Mouse (Mus musculus) heart, adult 2 months (tissue): ENCODE data around the gene Necap2. TPM values are rescaled to one million over a fixed set of nuclear protein-coding genes. Genes with fewer than 3 reads are reported as not detected.

Experiments used
- DNase-seq, 2 experiments: peaks; one replicate each; pipeline ENCODE4 v3.0.0; 2021
- H3K27ac ChIP-seq: fragments of 200-600 bp; 2 replicates; pipeline ENCODE4 v1.8.1; 2022
- H3K27me3 ChIP-seq: fragments of 200-500 bp; 2 replicates; pipeline ENCODE4 v1.6.1; 2012; ENCODE audit warnings: mild to moderate bottlenecking, low read length, inconsistent platforms, mixed read lengths; ENCODE audit not compliant: control insufficient read depth, insufficient read depth
- H3K36me3 ChIP-seq: fragments of 200-500 bp; 2 replicates; pipeline ENCODE4 v1.6.1; 2012; ENCODE audit warnings: low read length, inconsistent platforms; ENCODE audit not compliant: control insufficient read depth, insufficient read depth
- H3K4me1 ChIP-seq: fragments of 200-500 bp; 2 replicates; pipeline ENCODE4 v1.6.1; 2011; ENCODE audit warnings: low read length; ENCODE audit not compliant: control insufficient read depth, insufficient read depth
- H3K4me3 ChIP-seq: fragments of 200-600 bp; 2 replicates; pipeline ENCODE4 v1.8.1; 2022
- H3K79me2 ChIP-seq: fragments of 200-500 bp; replicated peaks from 2 replicates; pipeline ENCODE4 v1.6.1; 2012; ENCODE audit warnings: mild to moderate bottlenecking, inconsistent platforms, low read length, moderate library complexity, mixed read lengths; ENCODE audit not compliant: control insufficient read depth, insufficient read depth
- H3K9ac ChIP-seq: fragments of 200-500 bp; 2 replicates; pipeline ENCODE4 v1.6.1; 2012; ENCODE audit warnings: low read depth, mild to moderate bottlenecking, control low read depth, inconsistent platforms, low read length, mixed read lengths
- CTCF ChIP-seq: fragments of 200-600 bp; IDR thresholded peaks from 2 replicates; pipeline ENCODE4 v1.8.1; 2022; ENCODE audit warnings: antibody characterized with exemption, mild to moderate bottlenecking, moderate library complexity
- EP300 ChIP-seq: fragments of 200-500 bp; IDR thresholded peaks from 2 replicates; pipeline ENCODE4 v1.6.1; 2011; ENCODE audit warnings: low read depth, low read length, control low read depth; ENCODE audit not compliant: insufficient read depth
- POLR2A ChIP-seq: fragments of 200-500 bp; IDR thresholded peaks from 2 replicates; pipeline ENCODE4 v1.6.1; 2011; ENCODE audit warnings: mild to moderate bottlenecking, low read depth, low read length, control low read depth; ENCODE audit not compliant: insufficient read depth
- WGBS: fragments of 180-500 bp; shearing (Covaris S2); methylation state at CpG from one replicate; pipeline ENCODE4 v1.1.7; 2018; 5-methylcytosine and 5-hydroxymethylcytosine counted together
- intact Hi-C: fragments of 180-260 bp; cut with DNase I; formaldehyde crosslinking; loops from one replicate; pipeline ENCODE4 v1.15.1; 2025
- polyA plus RNA-seq: library from polyadenylated mRNA; depleted of rRNA; stranded (reverse); fragments of >200 nt; gene quantifications from 2 replicates; pipeline ENCODE4 v1.2.3, GENCODE M21; 2012
- total RNA-seq, 2 experiments: library from RNA; stranded (reverse); gene quantifications; 2 replicates each; pipeline ENCODE4 v1.2.3; 2021

Gene Necap2
- total and polyA plus RNA-seq, 3 experiments: 13.9 to 21.2 (median 14.9) TPM

DNA sequence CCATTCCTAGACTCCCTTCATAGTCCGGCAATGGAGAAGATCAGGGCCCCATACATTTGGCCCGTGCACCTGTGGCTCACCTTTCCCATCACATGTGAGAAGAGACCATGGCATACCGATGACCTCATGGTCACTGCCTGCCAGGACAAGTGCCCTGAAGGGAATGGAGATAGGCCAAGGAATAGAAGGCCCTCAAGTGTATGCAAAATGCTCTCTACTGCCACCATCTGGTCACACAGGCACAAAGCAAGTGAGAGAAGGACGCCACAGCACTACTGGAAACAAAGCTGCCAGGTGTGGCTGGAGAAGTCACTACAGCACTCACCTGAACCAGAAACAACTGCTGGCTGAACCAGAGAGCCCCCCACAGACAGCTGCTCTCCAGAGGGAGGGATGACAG lies 8.4 kb downstream of the Necap2 start:
- TF ChIP-seq EP300 (0 out of 2 replicates have a peak, but pooled peaks have one; percentile 35), POLR2A (no peak), CTCF (peak; percentile 89)
- DNase-seq: peak; percentile 43 to 45
- no peak overlapping the region for H3K27ac ChIP-seq
- no peaks in the 10 kb centered on the region; the same call in none of the 2 replicates for H3K4me1 ChIP-seq
- H3K9ac ChIP-seq: no peak overlapping the region
- no peaks in the 10 kb centered on the region for H3K79me2 ChIP-seq
- 56% methylated on average over 4 of the region's 4 CpGs for WGBS
- H3K4me3 ChIP-seq: no peak overlapping the region
- H3K36me3 ChIP-seq: no peaks in the 10 kb centered on the region
- no peaks in the 10 kb centered on the region for H3K27me3 ChIP-seq
- intact Hi-C loops: no loop called here

GRCm38 (mm10) chr4:141068655-141069054 lies 9.5 kb downstream of the Necap2 start:
- 68% methylated on average over 8 of the region's 8 CpGs for WGBS
- H3K4me3 ChIP-seq: no peak overlapping the region
- no peaks in the 10 kb centered on the region for H3K79me2 ChIP-seq
- no peak overlapping the region for H3K27ac ChIP-seq
- no peak for DNase-seq
- intact Hi-C loops: no loop called here
- H3K4me1 ChIP-seq: no peaks in the 10 kb centered on the region; the same call in 1 of the 2 replicates
- TF ChIP-seq CTCF (no peak), EP300 (no peak), POLR2A (no peak)
- H3K36me3 ChIP-seq: no peaks in the 10 kb centered on the region
- H3K9ac ChIP-seq: no peak overlapping the region
- no peaks in the 10 kb centered on the region for H3K27me3 ChIP-seq

- Histone ChIP-seq H3K27me3 (no peaks in the 10 kb centered on the region), H3K4me1 (no peaks in the 10 kb centered on the region; the same call in 1 of the 2 replicates), H3K36me3 (no peaks in the 10 kb centered on the region), H3K79me2 (no peaks in the 10 kb centered on the region), H3K9ac (no peak overlapping the region), H3K27ac (no peak overlapping the region; the same call in 1 of the 2 replicates), H3K4me3 (no peak overlapping the region)
- TF ChIP-seq CTCF (no peak), EP300 (no peak), POLR2A (no peak)
- no peak for DNase-seq
- WGBS: 64% methylated on average over 9 of the region's 9 CpGs
- intact Hi-C loops: no loop called here
Observed at GRCm38 (mm10) chr4:141067516-141068046, 10.6 kb downstream of the Necap2 start.

GRCm38 (mm10) chr4:141066709-141067515 lies 11.2 kb downstream of the Necap2 start:
- no peak overlapping the region for H3K4me3 ChIP-seq
- DNase-seq: peak; percentile 59 to 74
- TF ChIP-seq EP300: no peak
- no peak for TF ChIP-seq CTCF
- TF ChIP-seq POLR2A: no peak
- no peak overlapping the region for H3K9ac ChIP-seq
- intact Hi-C loops: no loop called here
- no peaks in the 10 kb centered on the region for H3K27me3 ChIP-seq
- 65% methylated on average over 12 of the region's 12 CpGs for WGBS
- H3K4me1 ChIP-seq: no peaks in the 10 kb centered on the region; the same call in 1 of the 2 replicates
- H3K79me2 ChIP-seq: no peaks in the 10 kb centered on the region
- no peak overlapping the region; the same call in 1 of the 2 replicates for H3K27ac ChIP-seq
- no peaks in the 10 kb centered on the region for H3K36me3 ChIP-seq

- Histone ChIP-seq H3K4me1 (no peaks in the 10 kb centered on the region; the same call in 1 of the 2 replicates), H3K79me2 (no peaks in the 10 kb centered on the region), H3K27ac (no peak overlapping the region), H3K9ac (no peak overlapping the region), H3K4me3 (no peak overlapping the region), H3K27me3 (no peaks in the 10 kb centered on the region), H3K36me3 (no peaks in the 10 kb centered on the region)
- DNase-seq: peak; percentile 76 to 77
- 12% methylated on average over 8 of the region's 8 CpGs for whole genome bisulfite sequencing
- intact Hi-C loops: loop anchor here (1.0 kb wide), 1 partner anchor 21 kb away; no protein-coding TSS in a partner anchor
- TF ChIP-seq EP300 (no peak; the same call in 1 of the 2 replicates), POLR2A (0 out of 2 replicates have a peak, but pooled peaks have one; percentile 15), CTCF (peak; percentile 95)
Observed at GRCm38 (mm10) chr4:141065123-141065522, 13.0 kb downstream of the Necap2 start.

DNA sequence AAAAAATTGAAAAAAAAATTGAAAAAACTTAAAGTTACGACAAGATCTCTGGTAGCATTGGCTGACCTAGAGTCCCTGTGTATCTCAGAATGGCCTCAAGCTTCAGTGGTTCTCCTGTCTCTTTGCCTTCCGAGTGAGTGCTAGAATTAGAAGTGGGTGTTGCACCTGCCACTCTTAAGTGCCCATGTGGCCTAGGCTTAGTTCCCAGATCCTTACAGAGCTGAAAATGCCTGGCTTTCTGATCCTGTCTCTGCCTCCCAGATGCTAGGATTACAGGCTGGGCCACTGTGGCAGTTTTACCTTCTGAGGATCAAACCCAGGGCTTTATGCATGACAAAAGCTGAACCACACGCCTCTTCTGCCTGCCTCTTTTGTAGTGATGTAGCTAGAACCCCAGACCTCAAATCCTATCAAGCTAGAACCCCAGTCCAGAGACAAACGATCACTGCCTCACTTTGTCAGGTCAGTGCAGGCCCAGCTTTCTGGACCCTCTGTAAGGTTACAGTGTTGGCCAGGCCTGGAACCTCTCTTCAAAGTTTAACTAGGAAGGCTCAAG lies 14.0 kb downstream of the Necap2 start:
- DNase-seq: no peak
- Histone ChIP-seq H3K36me3 (no peaks in the 10 kb centered on the region), H3K9ac (no peak overlapping the region), H3K27ac (no peak overlapping the region), H3K4me1 (no peaks in the 10 kb centered on the region; the same call in 1 of the 2 replicates), H3K79me2 (no peaks in the 10 kb centered on the region), H3K27me3 (no peaks in the 10 kb centered on the region), H3K4me3 (no peak overlapping the region)
- 81% methylated on average over 4 of the region's 4 CpGs for WGBS
- TF ChIP-seq POLR2A (no peak), EP300 (no peak), CTCF (no peak)
- intact Hi-C loops: no loop called here
